Mouse (Mus musculus) ES-E14 (cell line): ENCODE results near the gene Gfi1b. TPM values are rescaled to one million over a fixed set of nuclear protein-coding genes. Genes with fewer than 3 reads are reported as not detected.

ENCODE experiments used
- DNase-seq: peaks from one replicate; pipeline ENCODE4 v3.0.0-alpha.2; 2013; ENCODE audit warnings: low read depth, low spot score
- H3K27ac ChIP-seq: 2 replicates; pipeline ENCODE4 v1.5.1; 2012; ENCODE audit warnings: low read depth, mild to moderate bottlenecking, low read length, moderate library complexity, mixed read lengths; ENCODE audit not compliant: poor library complexity, insufficient read depth, severe bottlenecking
- H3K36me3 ChIP-seq: 2 replicates; pipeline ENCODE4 v1.6.1; 2012; ENCODE audit warnings: mild to moderate bottlenecking, low read length, moderate library complexity, mixed read lengths; ENCODE audit not compliant: control insufficient read depth, poor library complexity, insufficient read depth, severe bottlenecking
- H3K4me1 ChIP-seq, 2 experiments: fragments of 150-350 bp in 1 of 2; sonication (generic) in 1 of 2; 2 replicates each; pipeline ENCODE4 v1.6.1; 2012; ENCODE audit warnings: low read length in 2 of 2, mild to moderate bottlenecking in 1 of 2, mixed read lengths in 1 of 2; ENCODE audit not compliant: control insufficient read depth in 2 of 2, insufficient read depth in 2 of 2, poor library complexity in 1 of 2
- H3K4me3 ChIP-seq, 2 experiments: fragments of 150-350 bp in 1 of 2; sonication (generic) in 1 of 2; 2 replicates each; pipeline ENCODE4 v1.5.1; 2012; ENCODE audit warnings: low read length in 2 of 2, low read depth in 1 of 2, mild to moderate bottlenecking in 1 of 2, mixed read lengths in 1 of 2; ENCODE audit not compliant: insufficient read depth in 1 of 2, poor library complexity in 1 of 2, severe bottlenecking in 1 of 2
- H3K9ac ChIP-seq: 2 replicates; pipeline ENCODE4 v1.6.1; 2012; ENCODE audit warnings: low read depth, mild to moderate bottlenecking, low read length, mixed read lengths; ENCODE audit not compliant: poor library complexity, insufficient read depth, severe bottlenecking
- H3K9me3 ChIP-seq: fragments of 150-350 bp; sonication (generic); 2 replicates; pipeline ENCODE4 v1.6.1; 2012; ENCODE audit warnings: low read depth, mild to moderate bottlenecking, low read length; ENCODE audit not compliant: control insufficient read depth, insufficient read depth
- CHD2 ChIP-seq: IDR thresholded peaks from 2 replicates; pipeline ENCODE4 v1.6.1; 2014; ENCODE audit warnings: mild to moderate bottlenecking, low read depth, low read length, inconsistent platforms
- HCFC1 ChIP-seq: IDR thresholded peaks from 2 replicates; pipeline ENCODE4 v1.6.1; 2012; ENCODE audit warnings: low read length, inconsistent platforms, borderline replicate concordance; ENCODE audit not compliant: insufficient read depth
- MAFK ChIP-seq: IDR thresholded peaks from 2 replicates; pipeline ENCODE4 v1.6.1; 2014; ENCODE audit warnings: mild to moderate bottlenecking, low read depth, low read length, inconsistent platforms; ENCODE audit not compliant: insufficient read depth
- ZC3H11A ChIP-seq: IDR thresholded peaks from 2 replicates; pipeline ENCODE4 v1.6.1; 2012; ENCODE audit warnings: low read depth, mild to moderate bottlenecking, inconsistent platforms, low read length, borderline replicate concordance
- ZNF384 ChIP-seq: IDR thresholded peaks from 2 replicates; pipeline ENCODE4 v1.6.1; 2012; ENCODE audit warnings: low read depth, low read length, inconsistent platforms
- in situ Hi-C, 2 experiments: fragments of 600-800 bp; cut with MboI; formaldehyde crosslinking; loops; one replicate each; pipeline ENCODE4 v1.15.1; 2025; ENCODE audit warnings: low sequenced_read_pairs in 2 of 2, inconsistent platforms in 1 of 2; ENCODE audit not compliant: unreplicated experiment in 2 of 2
- total RNA-seq: library from RNA; depleted of rRNA; stranded (reverse); fragments of 300-350 nt; gene quantifications from 2 replicates; pipeline ENCODE4 v1.2.3, GENCODE M21; 2012

Gfi1b gene
- total RNA-seq, 1 experiment: not detected

DNA sequence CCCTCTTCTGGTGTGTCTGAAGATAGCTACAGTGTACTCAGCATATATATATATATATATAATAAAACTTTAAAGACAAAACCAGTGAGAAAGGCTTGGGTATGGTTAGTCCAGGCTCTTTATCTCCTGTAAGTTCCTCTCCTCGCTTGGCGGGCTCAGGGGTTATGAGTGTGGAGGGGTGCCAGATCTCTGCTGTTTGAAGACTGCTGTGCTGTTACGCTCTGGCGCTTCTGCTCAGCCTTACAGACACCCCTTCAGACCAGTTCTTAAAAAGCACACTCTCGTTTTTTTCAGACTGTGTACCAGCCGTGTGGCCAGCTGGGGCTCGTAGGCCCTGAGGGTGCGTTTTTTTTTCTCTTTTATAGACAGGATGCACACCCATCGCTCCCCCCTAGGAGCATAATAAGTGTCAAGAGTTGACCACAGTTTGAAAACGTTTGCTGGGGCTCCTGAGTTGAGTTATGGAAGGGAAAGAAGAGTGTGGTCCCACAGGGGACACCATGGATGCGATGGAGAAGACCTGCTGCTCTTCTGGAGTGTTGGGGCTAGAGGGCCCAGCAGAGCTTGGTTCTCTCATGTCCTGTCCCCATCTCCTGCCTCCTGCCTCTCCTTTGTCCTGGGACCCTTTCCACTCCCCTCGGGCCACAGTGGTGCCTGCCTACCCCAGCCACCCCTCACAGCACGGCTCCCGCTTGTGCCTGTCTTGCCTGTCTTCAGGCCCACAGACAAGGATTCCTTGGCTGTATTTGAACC is 15.8 kb downstream of the Gfi1b start:
- peaks cover 0 to 24% of the 10 kb centered on the region in 2 experiments; a peak in 2 of 4 replicates for H3K4me1 ChIP-seq
- no peak overlapping the region for H3K4me3 ChIP-seq
- no peak for TF ChIP-seq ZC3H11A
- TF ChIP-seq ZNF384: no peak
- TF ChIP-seq MAFK: no peak
- no peak for TF ChIP-seq HCFC1
- TF ChIP-seq CHD2: no peak
- H3K9ac ChIP-seq: no peak overlapping the region
- no peaks in the 10 kb centered on the region for H3K9me3 ChIP-seq
- no peaks in the 10 kb centered on the region for H3K36me3 ChIP-seq
- in situ Hi-C loops: no loop called here
- no peak for DNase-seq
- H3K27ac ChIP-seq: no peak overlapping the region

DNA sequence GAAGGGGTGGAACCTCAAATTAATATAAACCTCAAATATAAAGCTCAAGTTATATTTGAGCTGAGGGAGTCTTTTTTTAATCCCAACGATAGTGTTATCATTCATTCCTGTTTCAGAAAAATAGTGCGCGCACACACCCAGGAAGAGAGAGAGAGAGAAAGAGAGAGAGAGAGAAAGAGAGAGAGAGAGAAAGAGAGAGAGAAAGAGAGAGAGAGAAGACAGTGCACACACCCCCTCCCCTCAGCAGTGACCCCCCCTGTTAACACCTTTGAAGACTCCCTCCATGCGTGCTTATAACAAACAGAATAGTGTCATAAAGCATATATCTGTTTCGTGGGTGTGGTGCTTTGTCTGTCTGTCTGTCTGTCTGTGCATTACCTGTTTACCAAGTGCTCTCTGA is 18.2 kb downstream of the Gfi1b start:
- DNase-seq: no peak
- TF ChIP-seq ZC3H11A (no peak), MAFK (no peak), ZNF384 (no peak), CHD2 (no peak), HCFC1 (no peak)
- H3K4me1 ChIP-seq: peaks cover 0 to 16% of the 10 kb centered on the region in 2 experiments; a peak in 2 of 4 replicates
- H3K36me3 ChIP-seq: no peaks in the 10 kb centered on the region
- H3K4me3 ChIP-seq: no peak overlapping the region
- H3K27ac ChIP-seq: no peak overlapping the region
- in situ Hi-C loops: no loop called here
- no peak overlapping the region for H3K9ac ChIP-seq
- no peaks in the 10 kb centered on the region for H3K9me3 ChIP-seq

DNA sequence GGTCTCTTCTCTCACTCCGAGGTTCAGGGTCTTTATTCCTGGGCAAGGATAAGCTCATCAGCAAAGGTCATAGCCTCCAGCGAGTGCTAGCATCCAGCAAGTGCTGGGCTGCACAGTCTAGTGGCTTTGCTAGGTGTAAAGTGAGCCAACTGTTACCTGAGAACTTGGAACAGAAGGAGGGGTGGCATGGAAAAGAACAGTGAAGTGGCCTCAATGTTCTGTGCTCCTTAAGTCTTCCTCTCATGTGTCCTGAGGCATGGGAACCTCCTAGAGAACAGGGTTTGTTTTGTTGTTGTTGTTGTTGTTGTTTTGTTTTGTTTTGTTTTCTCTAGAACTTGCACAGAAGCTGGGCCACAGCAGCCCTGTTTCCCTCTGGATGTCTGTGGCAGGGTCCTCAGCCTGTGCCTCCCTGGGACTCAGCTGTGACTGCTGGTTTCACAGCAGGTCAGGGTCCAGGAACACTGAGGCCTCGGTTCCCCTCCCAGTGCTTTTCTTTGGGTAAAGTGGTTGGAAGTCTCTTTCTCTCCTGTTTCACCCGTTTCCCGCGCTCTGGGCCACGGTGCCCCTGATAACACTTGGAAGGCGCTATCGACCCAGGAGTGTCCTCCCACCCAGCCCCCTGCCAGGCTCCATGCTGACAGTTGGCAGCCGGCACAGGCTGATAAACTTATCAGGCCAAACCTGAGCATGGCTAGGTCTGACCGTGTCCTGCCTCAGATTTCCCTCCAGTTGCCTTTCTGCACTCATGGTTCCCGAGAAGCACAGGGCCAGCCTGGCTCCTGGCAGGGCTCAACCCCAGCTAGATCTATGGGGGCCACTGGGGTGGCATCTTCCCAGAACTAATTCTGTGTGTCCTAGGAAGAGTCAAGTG is 19.8 kb downstream of the Gfi1b start:
- DNase-seq: no peak
- no peak overlapping the region for H3K4me3 ChIP-seq
- H3K27ac ChIP-seq: no peak overlapping the region
- peaks cover 0 to 19% of the 10 kb centered on the region in 2 experiments; a peak in 2 of 4 replicates for H3K4me1 ChIP-seq
- no peak for TF ChIP-seq CHD2
- TF ChIP-seq ZC3H11A: no peak
- TF ChIP-seq ZNF384: no peak
- no peak for TF ChIP-seq HCFC1
- no peak for TF ChIP-seq MAFK
- H3K9me3 ChIP-seq: no peaks in the 10 kb centered on the region
- in situ Hi-C loops: no loop called here
- no peak overlapping the region for H3K9ac ChIP-seq
- no peaks in the 10 kb centered on the region for H3K36me3 ChIP-seq

DNA sequence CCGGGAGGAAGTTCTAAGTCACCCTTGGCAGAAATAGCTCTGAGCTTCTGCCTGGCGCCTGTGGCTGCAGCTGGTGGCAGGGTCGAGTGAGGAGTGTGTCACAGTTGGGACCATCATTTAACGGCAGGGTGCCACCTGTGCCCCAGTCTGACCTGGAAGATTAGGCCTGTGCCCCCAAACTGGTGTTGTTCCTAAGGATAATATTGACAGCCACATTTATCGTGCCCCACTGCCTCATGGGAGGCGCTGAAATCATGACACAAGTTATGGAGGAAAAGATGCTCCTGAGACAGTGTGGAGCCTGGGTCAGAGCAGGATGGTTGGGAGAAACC is 22.2 kb downstream of the Gfi1b start:
- no peak for TF ChIP-seq MAFK
- no peak for TF ChIP-seq ZNF384
- no peak for TF ChIP-seq HCFC1
- no peak for TF ChIP-seq CHD2
- no peak for TF ChIP-seq ZC3H11A
- DNase-seq: no peak
- Histone ChIP-seq H3K9me3 (no peaks in the 10 kb centered on the region), H3K4me1 (peaks cover 0 to 8% of the 10 kb centered on the region in 2 experiments; a peak in 2 of 4 replicates), H3K36me3 (no peaks in the 10 kb centered on the region), H3K4me3 (no peak overlapping the region), H3K27ac (no peak overlapping the region), H3K9ac (no peak overlapping the region)
- in situ Hi-C loops: no loop called here
